Mouse (Mus musculus) hindbrain, embryonic 13.5 days (tissue): Measurements from ENCODE around the gene Inava. TPM values are rescaled to one million over a fixed set of nuclear protein-coding genes. Genes with fewer than 3 reads are reported as not detected.

Experiments used
- ATAC-seq: fragments of 200-750 bp; cut with Nextera tagmentation; 2 replicates; pipeline ENCODE4 v1.8.0; 2017; ENCODE audit warnings: moderate TSS enrichment; ENCODE audit not compliant: low FRiP score
- H3K27ac ChIP-seq: fragments of 300-500 bp; sonication (generic); 2 replicates; pipeline ENCODE4 v1.5.1; 2015; ENCODE audit warnings: inconsistent platforms, mild to moderate bottlenecking, moderate library complexity
- H3K27me3 ChIP-seq: fragments of 300-500 bp; sonication (generic); 2 replicates; pipeline ENCODE4 v1.6.1; 2015; ENCODE audit warnings: mild to moderate bottlenecking, inconsistent platforms
- H3K36me3 ChIP-seq: fragments of 300-500 bp; sonication (generic); 2 replicates; pipeline ENCODE4 v1.6.1; 2015; ENCODE audit warnings: mild to moderate bottlenecking, inconsistent platforms
- H3K4me1 ChIP-seq: fragments of 300-500 bp; sonication (generic); replicated peaks from 2 replicates; pipeline ENCODE4 v1.6.1; 2015; ENCODE audit warnings: inconsistent platforms
- H3K4me2 ChIP-seq: fragments of 300-500 bp; sonication (generic); 2 replicates; pipeline ENCODE4 v1.6.1; 2015; ENCODE audit warnings: inconsistent platforms, mild to moderate bottlenecking, moderate library complexity
- H3K4me3 ChIP-seq: fragments of 300-500 bp; sonication (generic); 2 replicates; pipeline ENCODE4 v1.5.1; 2015; ENCODE audit warnings: mild to moderate bottlenecking, inconsistent platforms
- H3K9ac ChIP-seq: fragments of 300-500 bp; sonication (generic); 2 replicates; pipeline ENCODE4 v1.6.1; 2015; ENCODE audit warnings: mild to moderate bottlenecking, inconsistent platforms
- H3K9me3 ChIP-seq: fragments of 300-500 bp; sonication (generic); 2 replicates; pipeline ENCODE4 v1.6.1; 2016; ENCODE audit warnings: inconsistent platforms
- WGBS: fragments of 180-500 bp; shearing (Covaris S2); methylation state at CpG from one replicate; pipeline ENCODE4 v1.1.7; 2015; 5-methylcytosine and 5-hydroxymethylcytosine counted together
- polyA plus RNA-seq: library from polyadenylated mRNA; unstranded; fragments of >200 nt; fragmentation: Nextera tagmentation; extraction: Ambion mirVana; gene quantifications from 2 replicates; pipeline ENCODE4 v1.2.1, GENCODE M21; 2015

Gene Inava
- polyA plus RNA-seq, 1 experiment from 2014 or later = 3.4 TPM

GRCm38 (mm10) chr1:136253472-136253871 is 19.4 kb upstream of the Inava start:
- ATAC-seq = no peak
- peaks cover 10% of the 10 kb centered on the region; the same call in 1 of the 2 replicates for H3K4me1 ChIP-seq
- no peak overlapping the region for H3K9ac ChIP-seq
- H3K27me3 ChIP-seq = peaks cover 23% of the 10 kb centered on the region
- H3K9me3 ChIP-seq = no peaks in the 10 kb centered on the region
- no peak overlapping the region for H3K27ac ChIP-seq
- WGBS = 26% methylated on average over 2 of the region's 2 CpGs
- no peak overlapping the region for H3K4me2 ChIP-seq
- H3K36me3 ChIP-seq = no peaks in the 10 kb centered on the region
- H3K4me3 ChIP-seq = no peak overlapping the region

GRCm38 (mm10) chr1:136249662-136250061 is 15.6 kb upstream of the Inava start:
- H3K27me3 ChIP-seq = 0 out of 2 replicates have a peak, but pooled peaks cover 3% of the 10 kb centered on the region
- no peak overlapping the region for H3K4me2 ChIP-seq
- 0 out of 2 replicates have a peak, but pooled peaks cover 4% of the 10 kb centered on the region for H3K4me1 ChIP-seq
- 57% methylated on average over 5 of the region's 5 CpGs for WGBS
- H3K4me3 ChIP-seq = no peak overlapping the region
- no peaks in the 10 kb centered on the region for H3K9me3 ChIP-seq
- H3K36me3 ChIP-seq = no peaks in the 10 kb centered on the region
- H3K27ac ChIP-seq = no peak overlapping the region
- no peak for ATAC-seq
- H3K9ac ChIP-seq = no peak overlapping the region

- no peak for ATAC-seq
- Histone ChIP-seq H3K4me3 (no peak overlapping the region), H3K27ac (no peak overlapping the region), H3K4me2 (no peak overlapping the region), H3K9ac (no peak overlapping the region), H3K27me3 (no peaks in the 10 kb centered on the region), H3K4me1 (0 out of 2 replicates have a peak, but pooled peaks cover 4% of the 10 kb centered on the region), H3K36me3 (no peaks in the 10 kb centered on the region), H3K9me3 (no peaks in the 10 kb centered on the region)
- 96% methylated on average over 5 of the region's 5 CpGs for WGBS
Measured at GRCm38 (mm10) chr1:136247393-136247792, 13.3 kb upstream of the Inava start.

- no peak for ATAC-seq
- H3K4me2 ChIP-seq = no peak overlapping the region
- no peak overlapping the region for H3K4me3 ChIP-seq
- H3K4me1 ChIP-seq = 0 out of 2 replicates have a peak, but pooled peaks cover under 1% of the 10 kb centered on the region
- no peaks in the 10 kb centered on the region for H3K27me3 ChIP-seq
- no peak overlapping the region for H3K9ac ChIP-seq
- no peaks in the 10 kb centered on the region for H3K9me3 ChIP-seq
- WGBS = 95% methylated on average over 4 of the region's 5 CpGs
- H3K36me3 ChIP-seq = no peaks in the 10 kb centered on the region
- H3K27ac ChIP-seq = no peak overlapping the region
Measured at GRCm38 (mm10) chr1:136244469-136244868, 10.4 kb upstream of the Inava start.

GRCm38 (mm10) chr1:136241801-136242200 is 7.7 kb upstream of the Inava start:
- H3K4me3 ChIP-seq = no peak overlapping the region
- no peak overlapping the region for H3K9ac ChIP-seq
- 92% methylated on average over 7 of the region's 7 CpGs for WGBS
- no peak overlapping the region for H3K27ac ChIP-seq
- ATAC-seq = no peak
- no peaks in the 10 kb centered on the region for H3K9me3 ChIP-seq
- no peak overlapping the region for H3K4me2 ChIP-seq
- no peaks in the 10 kb centered on the region for H3K4me1 ChIP-seq
- H3K36me3 ChIP-seq = no peaks in the 10 kb centered on the region
- no peaks in the 10 kb centered on the region for H3K27me3 ChIP-seq

GRCm38 (mm10) chr1:136238495-136238894 is 4.4 kb upstream of the Inava start:
- Histone ChIP-seq H3K27me3 (0 out of 2 replicates have a peak, but pooled peaks cover 1% of the 10 kb centered on the region), H3K4me1 (peaks cover 7% of the 10 kb centered on the region), H3K36me3 (no peaks in the 10 kb centered on the region), H3K9ac (no peak overlapping the region), H3K4me3 (no peak overlapping the region), H3K4me2 (no peak overlapping the region), H3K27ac (no peak overlapping the region), H3K9me3 (no peaks in the 10 kb centered on the region)
- ATAC-seq = no peak
- WGBS = 91% methylated on average over 4 of the region's 4 CpGs

- H3K4me1 ChIP-seq = peaks cover 46% of the 10 kb centered on the region
- H3K4me3 ChIP-seq = peak overlapping the region; percentile 51
- no peaks in the 10 kb centered on the region for H3K36me3 ChIP-seq
- H3K9ac ChIP-seq = peak overlapping the region; percentile 66
- no peak overlapping the region for H3K27ac ChIP-seq
- H3K4me2 ChIP-seq = peak overlapping the region; percentile 80
- H3K27me3 ChIP-seq = 0 out of 2 replicates have a peak, but pooled peaks cover 16% of the 10 kb centered on the region
- WGBS = under 1% methylated on average over 9 of the region's 9 CpGs
- ATAC-seq = peak; percentile 16; the same call in 1 of the 2 replicates
- H3K9me3 ChIP-seq = no peaks in the 10 kb centered on the region
Measured at GRCm38 (mm10) chr1:136234595-136235092, 580 bp upstream of the Inava start.

- Histone ChIP-seq H3K4me2 (peak overlapping the region; percentile 80), H3K4me1 (peaks cover 60% of the 10 kb centered on the region), H3K9ac (peak overlapping the region; percentile 66), H3K4me3 (peak overlapping the region; percentile 51), H3K27me3 (0 out of 2 replicates have a peak, but pooled peaks cover 16% of the 10 kb centered on the region), H3K27ac (0 out of 2 replicates have a peak overlapping the region, but pooled peaks have one; percentile 35), H3K36me3 (no peaks in the 10 kb centered on the region), H3K9me3 (no peaks in the 10 kb centered on the region)
- WGBS = under 1% methylated on average over 22 of the region's 23 CpGs
- no peak for ATAC-seq
Measured at GRCm38 (mm10) chr1:136232986-136233790, 876 bp downstream of the Inava start.

- peaks cover 68% of the 10 kb centered on the region for H3K4me1 ChIP-seq
- peak overlapping the region; percentile 80 for H3K4me2 ChIP-seq
- no peaks in the 10 kb centered on the region for H3K36me3 ChIP-seq
- H3K9me3 ChIP-seq = no peaks in the 10 kb centered on the region
- no peak overlapping the region for H3K27ac ChIP-seq
- 0 out of 2 replicates have a peak, but pooled peaks cover 16% of the 10 kb centered on the region for H3K27me3 ChIP-seq
- no peak for ATAC-seq
- H3K9ac ChIP-seq = peak overlapping the region; percentile 66
- H3K4me3 ChIP-seq = peak overlapping the region; percentile 51
- under 1% methylated on average over 9 of the region's 9 CpGs for WGBS
Measured at GRCm38 (mm10) chr1:136232285-136232926, 1.7 kb downstream of the Inava start.

- no peaks in the 10 kb centered on the region for H3K36me3 ChIP-seq
- H3K27ac ChIP-seq = no peak overlapping the region
- no peaks in the 10 kb centered on the region for H3K9me3 ChIP-seq
- H3K9ac ChIP-seq = peak overlapping the region; percentile 43; the same call in 1 of the 2 replicates
- peak overlapping the region; percentile 80 for H3K4me2 ChIP-seq
- peaks cover 72% of the 10 kb centered on the region for H3K4me1 ChIP-seq
- WGBS = 2% methylated on average over 6 of the region's 6 CpGs
- 0 out of 2 replicates have a peak, but pooled peaks cover 16% of the 10 kb centered on the region for H3K27me3 ChIP-seq
- no peak for ATAC-seq
- peak overlapping the region; percentile 51 for H3K4me3 ChIP-seq
Measured at GRCm38 (mm10) chr1:136231596-136231995, 2.5 kb downstream of the Inava start.

GRCm38 (mm10) chr1:136230201-136230600 is 3.9 kb downstream of the Inava start:
- no peak overlapping the region for H3K4me3 ChIP-seq
- no peak for ATAC-seq
- peaks cover 79% of the 10 kb centered on the region for H3K4me1 ChIP-seq
- 0 out of 2 replicates have a peak, but pooled peaks cover 16% of the 10 kb centered on the region for H3K27me3 ChIP-seq
- 20% methylated on average over 11 of the region's 11 CpGs for WGBS
- H3K27ac ChIP-seq = no peak overlapping the region
- peak overlapping the region; percentile 43; the same call in 1 of the 2 replicates for H3K9ac ChIP-seq
- H3K36me3 ChIP-seq = no peaks in the 10 kb centered on the region
- H3K9me3 ChIP-seq = no peaks in the 10 kb centered on the region
- peak overlapping the region; percentile 80 for H3K4me2 ChIP-seq

GRCm38 (mm10) chr1:136229040-136229373 is 5.1 kb downstream of the Inava start:
- Histone ChIP-seq H3K27me3 (0 out of 2 replicates have a peak, but pooled peaks cover 16% of the 10 kb centered on the region), H3K9me3 (no peaks in the 10 kb centered on the region), H3K4me1 (peaks cover 79% of the 10 kb centered on the region), H3K36me3 (no peaks in the 10 kb centered on the region), H3K4me3 (no peak overlapping the region), H3K27ac (no peak overlapping the region), H3K4me2 (no peak overlapping the region), H3K9ac (no peak overlapping the region)
- no peak for ATAC-seq
- WGBS = 8% methylated on average over 6 of the region's 6 CpGs
